Mouse (Mus musculus) T-helper 17 cell (primary cell): ENCODE measurements around the gene Cbfa2t3.

ENCODE experiments used
- in situ Hi-C, 2 experiments: fragments of 300-600 bp; cut with MboI, MseI; formaldehyde crosslinking; loops; 1 replicate in 1 of 2; 2 replicates in 1 of 2; pipeline ENCODE4 v1.15.1; 2025; ENCODE audit warnings: high pct_unique_total_duplicates in 2 of 2

Gene Cbfa2t3

DNA sequence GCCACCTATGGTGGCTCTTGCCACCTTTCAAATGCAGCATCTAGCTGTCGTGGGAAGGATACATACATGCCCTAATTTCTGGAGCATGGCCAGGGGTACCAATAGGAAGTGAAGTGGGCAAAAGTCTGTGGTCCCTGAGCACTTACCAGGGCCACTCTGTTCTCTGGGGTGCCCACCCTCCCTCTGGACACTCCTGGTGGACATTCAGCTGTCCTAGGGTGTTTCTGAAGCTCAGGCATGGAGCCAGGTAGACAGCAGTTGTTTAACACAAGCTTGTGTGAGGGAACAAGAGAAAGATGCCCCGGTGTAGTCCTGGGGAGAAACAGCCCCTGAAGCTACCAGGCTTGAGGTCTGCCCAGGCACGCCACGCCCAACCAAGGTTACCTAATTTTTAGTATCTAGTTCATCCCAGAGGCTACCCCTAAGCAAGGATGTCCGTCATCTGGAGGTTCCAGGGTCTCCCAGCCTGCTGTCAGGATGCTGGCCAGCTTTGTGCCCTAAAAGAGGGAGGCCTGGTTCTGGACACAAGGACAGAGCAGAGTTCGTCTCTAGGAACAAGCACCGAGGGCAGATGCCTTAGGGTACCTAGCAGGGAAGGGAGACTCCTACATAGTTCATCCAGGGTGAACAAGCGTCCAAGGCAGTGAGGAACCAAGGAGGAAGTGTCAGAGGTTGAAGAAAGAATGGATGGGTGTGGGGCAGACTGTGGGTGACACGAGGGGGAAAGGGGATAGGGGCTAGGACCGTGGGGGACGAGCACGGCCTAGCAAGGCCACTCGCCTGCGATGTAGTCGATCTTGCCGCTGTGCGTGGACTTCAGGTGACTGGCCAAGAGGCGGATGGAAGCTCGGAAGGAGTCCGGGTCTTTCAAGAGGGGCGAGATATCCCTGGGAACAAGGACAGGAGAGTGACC, 122.9 kb downstream of the Cbfa2t3 start:
- in situ Hi-C loops = no loop called here

DNA sequence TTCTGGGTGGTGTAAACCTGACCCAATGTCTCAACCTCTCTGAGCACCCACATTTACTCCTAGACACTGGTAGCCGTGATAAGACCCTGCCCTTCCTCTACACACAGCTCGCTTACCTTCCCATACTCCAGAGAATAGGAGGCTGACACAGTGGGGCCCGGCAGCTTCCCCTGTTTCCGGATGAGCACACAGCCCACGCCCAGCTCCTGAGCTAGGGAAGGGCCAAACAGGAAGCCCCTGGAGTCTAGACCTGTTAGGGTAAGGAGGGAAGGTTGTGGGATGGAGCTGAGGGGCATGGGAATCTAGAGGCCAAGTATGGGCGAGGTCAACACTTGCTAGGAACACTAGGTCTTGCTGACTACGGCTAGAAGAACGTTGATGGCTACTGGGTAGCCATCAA, 123.6 kb downstream of the Cbfa2t3 start:
- in situ Hi-C loops = no loop called here
